Mouse (Mus musculus) myocyte (in vitro differentiated cells): ENCODE measurements at regions not wholly inside any gene's neighbourhood (a gene's known extent, or its start where the extent isn't known, plus 50 kb on each side); places are given as distances from the start of the nearest gene placed in this dataset.

Experiments
- CEBPB ChIP-seq: IDR thresholded peaks from 2 replicates; pipeline ENCODE4 v1.6.1; 2011; ENCODE audit warnings: mild to moderate bottlenecking, moderate library complexity; ENCODE audit not compliant: poor library complexity, insufficient read depth, severe bottlenecking
- E2F4 ChIP-seq: IDR thresholded peaks from one replicate; pipeline ENCODE4 v1.6.1; 2011; ENCODE audit warnings: mild to moderate bottlenecking, control low read depth, moderate library complexity; ENCODE audit not compliant: insufficient read depth
- MYOD1 ChIP-seq, 3 experiments: IDR thresholded peaks; one replicate each; pipeline ENCODE4 v1.6.1; 2011; ENCODE audit warnings: control low read depth in 2 of 3, low read depth in 2 of 3, mild to moderate bottlenecking in 2 of 3, moderate library complexity in 1 of 3; ENCODE audit not compliant: insufficient read length in 2 of 3, control insufficient read depth in 1 of 3
- MYOG ChIP-seq, 3 experiments: IDR thresholded peaks; one replicate each; pipeline ENCODE4 v1.6.1; 2011; ENCODE audit warnings: control low read depth in 2 of 3, low read depth in 2 of 3, mild to moderate bottlenecking in 2 of 3; ENCODE audit not compliant: insufficient read length in 2 of 3, control insufficient read depth in 1 of 3, insufficient read depth in 1 of 3
- POLR2A ChIP-seq: IDR thresholded peaks from one replicate; pipeline ENCODE4 v1.6.1; 2011; ENCODE audit warnings: low read depth, mild to moderate bottlenecking, control low read depth, moderate library complexity; ENCODE audit not compliant: insufficient read length
- USF1 ChIP-seq: IDR thresholded peaks from one replicate; pipeline ENCODE4 v1.6.1; 2011; ENCODE audit warnings: low read depth, mild to moderate bottlenecking, control low read depth, moderate library complexity

GRCm38 (mm10) chr14:80176464-80176863 is 192.6 kb downstream of the Olfm4 start:
- no peak for TF ChIP-seq MYOG (IDR thresholded peaks at IDR 0.05; ENCODE audit: control insufficient read depth in 1 of 3, insufficient read depth in 1 of 3, insufficient read length in 2 of 3, low read depth in 2 of 3)
- TF ChIP-seq USF1 = no peak
- no peak for TF ChIP-seq POLR2A
- no peak for TF ChIP-seq CEBPB
- TF ChIP-seq MYOD1 (IDR thresholded peaks at IDR 0.05; ENCODE audit: control insufficient read depth in 1 of 3, insufficient read length in 2 of 3, low read depth in 2 of 3) = no peak
- no peak for TF ChIP-seq E2F4
